Mouse (Mus musculus) embryonic facial prominence, embryonic 12.5 days (tissue): ENCODE data around the gene Cdk19. TPM values are rescaled to one million over a fixed set of nuclear protein-coding genes. Genes with fewer than 3 reads are reported as not detected.
"Not testable (repeated sequence)": the region's sequence is repeated elsewhere in the genome, so short reads cannot be mapped to it uniquely, and the experiment has no call there.

Experiments
- ATAC-seq: fragments of 200-750 bp; cut with Nextera tagmentation; 2 replicates; pipeline ENCODE4 v1.8.0; 2017; ENCODE audit not compliant: insufficient number of reproducible peaks, insufficient read depth, low FRiP score, low TSS enrichment
- H3K27ac ChIP-seq: fragments of 300-500 bp; sonication (generic); 2 replicates; pipeline ENCODE4 v1.5.1; 2016; ENCODE audit warnings: mild to moderate bottlenecking
- H3K27me3 ChIP-seq: fragments of 300-500 bp; sonication (generic); 2 replicates; pipeline ENCODE4 v1.6.1; 2016; ENCODE audit warnings: mild to moderate bottlenecking, moderate library complexity
- H3K36me3 ChIP-seq: fragments of 300-500 bp; sonication (generic); 2 replicates; pipeline ENCODE4 v1.6.1; 2016; ENCODE audit warnings: mild to moderate bottlenecking
- H3K4me1 ChIP-seq: fragments of 300-500 bp; sonication (generic); 2 replicates; pipeline ENCODE4 v1.6.1; 2016
- H3K4me2 ChIP-seq: fragments of 300-500 bp; sonication (generic); replicated peaks from 2 replicates; pipeline ENCODE4 v1.6.1; 2016; ENCODE audit warnings: mild to moderate bottlenecking, moderate library complexity
- H3K4me3 ChIP-seq: fragments of 300-500 bp; sonication (generic); 2 replicates; pipeline ENCODE4 v1.5.1; 2016; ENCODE audit warnings: mild to moderate bottlenecking
- H3K9ac ChIP-seq: fragments of 300-500 bp; sonication (generic); 2 replicates; pipeline ENCODE4 v1.6.1; 2016; ENCODE audit warnings: mild to moderate bottlenecking, moderate library complexity
- H3K9me3 ChIP-seq: fragments of 300-500 bp; sonication (generic); 2 replicates; pipeline ENCODE4 v1.6.1; 2016; ENCODE audit warnings: mild to moderate bottlenecking, moderate library complexity
- WGBS: fragments of 180-500 bp; shearing (Covaris S2); methylation state at CpG from one replicate; pipeline ENCODE4 v1.1.7; 2016; 5-methylcytosine and 5-hydroxymethylcytosine counted together
- polyA plus RNA-seq: library from polyadenylated mRNA; unstranded; fragments of >200 nt; fragmentation: Nextera tagmentation; extraction: Ambion mirVana; gene quantifications from 2 replicates; pipeline ENCODE4 v1.2.1, GENCODE M21; 2016

Cdk19 gene
- polyA plus RNA-seq = 15.0 and 15.8 TPM in 2 replicates

DNA sequence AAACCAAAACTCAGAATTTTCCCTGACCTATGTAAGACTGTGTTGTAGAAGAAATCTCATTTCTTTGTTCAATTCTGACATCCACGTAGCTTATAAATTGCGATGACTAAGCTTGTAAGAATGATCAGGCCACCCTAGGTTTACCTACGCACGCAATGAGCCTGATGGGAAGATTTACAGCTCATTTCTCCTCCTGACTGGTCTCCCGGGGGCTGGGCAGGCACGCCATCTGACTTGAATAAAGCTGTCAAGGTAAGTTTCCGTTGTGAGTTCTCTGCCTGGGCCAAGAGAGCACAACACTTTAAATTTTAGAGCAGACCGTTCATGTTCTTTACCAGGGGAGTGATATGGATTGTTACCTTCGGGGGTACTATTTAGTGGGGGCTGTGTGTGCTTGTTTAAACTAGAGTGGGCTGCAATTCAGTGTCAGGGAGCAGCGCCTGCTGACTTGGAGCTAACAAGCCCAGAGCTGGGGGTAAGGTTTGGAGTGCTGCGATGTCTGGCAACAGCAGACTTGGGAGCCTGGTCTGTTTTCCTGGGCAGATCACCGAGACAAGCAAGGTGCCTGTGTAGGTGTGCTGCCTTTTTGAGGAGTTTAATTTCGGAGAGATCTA is at the start of gene Cdk19:
Gene Cdk19 (plus strand): TSS at position 214 of the 614 bp plus-strand sequence.
- peaks cover 5% of the 10 kb centered on the region for H3K4me1 ChIP-seq
- 20% methylated on average over 13 of the region's 13 CpGs for WGBS
- H3K4me2 ChIP-seq = peak within 1 kb of the TSS; percentile 19; the same call in 1 of the 2 replicates
- H3K27me3 ChIP-seq = no peaks in the 10 kb centered on the region
- no peaks in the 10 kb centered on the region for H3K9me3 ChIP-seq
- ATAC-seq = peak; percentile 22; the same call in 1 of the 2 replicates
- no peak within 1 kb of the TSS for H3K4me3 ChIP-seq
- H3K36me3 ChIP-seq = no peaks in the 10 kb centered on the region
- H3K9ac ChIP-seq = no peak within 1 kb of the TSS
- 0 out of 2 replicates have a peak within 1 kb of the TSS, but pooled peaks have one; percentile 41 for H3K27ac ChIP-seq

DNA sequence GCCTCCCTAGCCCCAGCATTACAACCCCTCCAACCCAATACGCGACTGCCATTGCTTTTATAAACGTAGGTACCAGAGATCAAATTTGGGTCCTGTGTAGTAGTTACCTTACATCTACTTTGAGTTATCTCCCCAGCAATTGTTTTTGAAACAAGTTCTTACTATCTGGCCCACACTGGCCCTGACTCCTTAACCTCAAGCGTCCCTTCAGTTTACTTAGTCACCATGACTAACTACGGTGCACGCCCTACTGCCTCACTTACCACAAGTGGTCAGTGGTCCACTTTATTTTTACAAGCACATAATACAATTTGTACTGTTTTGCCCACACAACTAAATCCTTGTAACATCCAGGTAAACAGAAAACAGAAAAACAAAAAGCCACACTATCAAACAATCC is 46.7 kb upstream of the Cdk19 start:
- ATAC-seq = no peak
- Histone ChIP-seq H3K4me1 (no peaks in the 10 kb centered on the region), H3K9me3 (no peaks in the 10 kb centered on the region), H3K4me2 (no peak overlapping the region), H3K9ac (no peak overlapping the region), H3K27me3 (no peaks in the 10 kb centered on the region), H3K4me3 (no peak overlapping the region), H3K27ac (no peak overlapping the region), H3K36me3 (peaks cover 29% of the 10 kb centered on the region)
- WGBS = 92% methylated on average over 6 of the region's 6 CpGs

DNA sequence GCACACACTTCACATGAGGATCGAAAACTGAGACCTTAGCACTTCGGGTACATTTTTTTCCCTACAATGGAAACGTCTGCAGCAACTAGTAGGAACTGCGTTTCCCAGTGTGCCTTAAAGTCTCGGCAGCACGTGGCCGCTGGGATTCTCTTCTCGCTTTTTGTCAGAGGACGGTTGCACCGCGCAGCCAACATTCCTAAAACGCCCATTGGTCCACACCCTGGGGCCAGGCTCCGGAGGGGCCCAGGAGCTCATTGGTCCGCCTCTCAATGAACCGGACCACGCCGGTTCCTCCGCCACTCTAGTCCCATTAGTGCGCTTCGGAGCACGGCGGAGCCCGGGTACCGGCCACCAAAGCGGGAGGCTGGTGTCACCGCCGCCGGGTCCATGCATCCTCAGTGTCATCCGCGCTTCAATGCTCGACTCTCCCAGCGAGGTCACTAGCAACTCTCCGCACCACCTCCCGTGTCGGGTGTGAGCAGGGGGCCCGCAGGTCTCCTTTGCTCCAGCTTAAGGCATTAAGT is 38.7 kb upstream of the Cdk19 start:
- H3K4me2 ChIP-seq = peak overlapping the region; percentile 64
- peak; percentile 72 for ATAC-seq
- peak overlapping the region; percentile 98 for H3K9ac ChIP-seq
- no peaks in the 10 kb centered on the region for H3K27me3 ChIP-seq
- H3K4me1 ChIP-seq = peaks cover 18% of the 10 kb centered on the region
- peak overlapping the region; percentile 98 for H3K4me3 ChIP-seq
- no peaks in the 10 kb centered on the region for H3K9me3 ChIP-seq
- H3K27ac ChIP-seq = peak overlapping the region; percentile 93
- WGBS = under 1% methylated on average over 36 of the region's 36 CpGs
- H3K36me3 ChIP-seq = no peaks in the 10 kb centered on the region

DNA sequence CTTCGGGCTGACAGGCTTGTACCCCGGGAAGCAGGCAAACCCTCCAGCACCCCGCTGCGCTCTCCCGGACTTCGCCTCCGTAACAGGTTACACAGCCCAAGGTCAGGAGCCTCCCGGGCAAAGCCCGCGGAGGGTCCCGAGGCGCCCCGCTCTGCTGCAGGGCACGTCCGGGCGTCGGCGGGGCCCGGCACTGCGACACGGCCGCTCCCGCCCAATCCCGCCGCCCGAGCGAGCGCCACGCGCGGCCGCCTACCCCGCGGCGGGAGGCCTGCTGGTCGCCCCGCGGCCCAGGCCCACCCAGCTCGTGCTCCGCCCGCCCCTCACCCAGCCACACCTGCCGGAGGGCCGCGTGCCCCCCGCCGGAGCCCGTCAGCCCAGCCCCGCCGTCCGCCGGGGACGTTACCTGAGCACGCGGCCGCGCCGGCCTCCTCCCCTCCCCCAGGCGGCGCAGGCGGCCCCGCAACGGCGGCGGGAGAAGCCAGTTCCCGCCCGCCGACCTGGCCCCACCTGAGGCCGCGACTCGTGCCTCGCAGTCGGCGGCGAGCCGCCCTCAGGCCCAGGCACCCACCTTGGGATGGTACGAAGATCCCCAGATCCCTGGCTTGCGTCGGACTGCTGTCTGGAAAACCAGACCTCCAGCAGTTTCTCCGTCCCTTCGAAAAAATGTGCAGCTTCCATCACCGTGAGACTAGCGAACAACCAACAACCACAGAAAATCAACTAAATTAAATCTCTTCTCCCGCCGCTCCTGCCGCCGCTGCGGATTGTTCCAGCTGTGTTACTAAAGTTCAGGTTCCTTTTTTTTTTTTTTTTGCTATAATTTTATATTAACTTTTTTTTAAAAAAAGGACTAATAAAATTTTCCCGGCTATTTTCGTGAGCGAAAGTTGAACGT is 37.9 kb upstream of the Cdk19 start:
- not testable (repeated sequence) for H3K9me3 ChIP-seq, H3K27me3 ChIP-seq, H3K36me3 ChIP-seq
- peak overlapping the region; percentile 93 for H3K27ac ChIP-seq
- peak; percentile 28; the same call in 1 of the 2 replicates for ATAC-seq
- peaks cover 18% of the 10 kb centered on the region for H3K4me1 ChIP-seq
- H3K4me2 ChIP-seq = peak overlapping the region; percentile 64
- H3K9ac ChIP-seq = peak overlapping the region; percentile 98
- peak overlapping the region; percentile 98 for H3K4me3 ChIP-seq
- under 1% methylated on average over 47 of the region's 91 CpGs for WGBS

DNA sequence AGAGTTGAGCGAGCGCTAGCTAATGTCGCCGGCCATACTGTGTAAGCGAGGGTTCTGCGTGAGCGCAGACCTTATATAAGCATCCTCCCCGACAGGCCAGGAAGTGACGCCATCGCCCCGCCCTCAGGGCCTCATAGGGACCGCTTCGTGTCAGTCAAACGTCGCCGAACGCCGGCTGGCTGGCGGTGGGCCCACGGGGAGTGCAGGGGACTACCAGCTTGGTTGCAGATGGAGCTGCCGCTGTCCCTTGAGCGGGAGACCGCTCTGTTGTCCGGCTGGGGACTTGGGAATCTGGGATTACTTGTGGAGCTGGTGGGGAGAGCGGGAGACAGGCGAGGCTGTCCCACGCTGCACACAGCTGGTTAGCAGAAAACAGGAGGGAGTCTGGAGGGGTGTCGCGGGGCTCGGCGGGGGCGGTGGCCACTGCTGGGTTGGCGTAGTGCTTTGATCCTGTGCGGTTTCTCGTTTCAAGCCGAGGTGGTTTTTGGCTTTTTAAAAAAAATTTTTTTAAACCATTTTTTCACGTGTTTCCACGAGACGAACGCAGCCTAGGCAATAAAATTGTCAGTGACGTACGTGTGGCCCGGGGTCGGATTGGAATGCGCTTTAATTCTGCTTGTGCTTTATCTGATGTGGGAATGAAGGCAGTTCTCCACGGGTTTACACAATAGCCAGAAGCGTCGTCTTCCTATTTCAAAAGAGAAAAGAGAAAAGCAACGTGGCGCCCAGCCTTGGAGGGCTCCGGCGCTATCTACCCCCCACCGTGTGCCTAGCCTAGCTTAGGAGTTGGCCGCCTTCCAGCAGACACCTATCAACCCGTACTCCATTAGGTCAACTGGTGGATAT is 37.0 kb upstream of the Cdk19 start, which contains the start of gene Amd1:
Gene Amd1 (minus strand): TSS at position 47 of the 846 bp plus-strand sequence.
- peak within 1 kb of the TSS; percentile 93 for H3K27ac ChIP-seq
- peaks cover 18% of the 10 kb centered on the region for H3K4me1 ChIP-seq
- H3K4me2 ChIP-seq = peak within 1 kb of the TSS; percentile 64
- H3K9me3 ChIP-seq = peaks cover 4% of the 10 kb centered on the region; the same call in 1 of the 2 replicates
- H3K27me3 ChIP-seq = no peaks in the 10 kb centered on the region
- under 1% methylated on average over 55 of the region's 55 CpGs for WGBS
- H3K9ac ChIP-seq = peak within 1 kb of the TSS; percentile 98
- peak; percentile 98 for ATAC-seq
- peak within 1 kb of the TSS; percentile 98 for H3K4me3 ChIP-seq
- H3K36me3 ChIP-seq = no peaks in the 10 kb centered on the region

DNA sequence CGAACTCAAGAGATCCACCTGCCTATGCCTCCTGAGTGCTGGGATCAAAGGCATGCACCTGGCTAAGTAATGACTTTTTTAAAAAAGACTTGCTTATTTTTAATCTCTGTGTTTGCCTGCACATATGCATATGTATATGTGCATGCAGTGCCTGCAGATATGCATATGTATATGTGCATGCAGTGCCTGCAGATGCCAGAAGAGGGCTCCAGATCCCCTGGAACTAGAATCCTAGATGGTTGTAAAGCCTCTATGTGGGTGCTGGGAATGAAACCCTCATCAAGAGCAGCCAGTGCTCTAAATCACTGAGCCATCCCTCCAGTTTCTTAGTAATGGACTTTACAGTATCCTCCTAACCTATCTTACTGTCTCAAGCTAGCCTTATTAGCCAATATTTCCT is 33.4 kb upstream of the Cdk19 start:
- Histone ChIP-seq H3K4me1 (no peaks in the 10 kb centered on the region), H3K4me3 (no peak overlapping the region), H3K9ac (no peak overlapping the region), H3K27me3 (no peaks in the 10 kb centered on the region), H3K4me2 (no peak overlapping the region), H3K36me3 (no peaks in the 10 kb centered on the region), H3K27ac (no peak overlapping the region), H3K9me3 (peaks cover 4% of the 10 kb centered on the region; the same call in 1 of the 2 replicates)
- no peak for ATAC-seq
- whole genome bisulfite sequencing = 94% methylated on average over 1 of the region's 1 CpGs

DNA sequence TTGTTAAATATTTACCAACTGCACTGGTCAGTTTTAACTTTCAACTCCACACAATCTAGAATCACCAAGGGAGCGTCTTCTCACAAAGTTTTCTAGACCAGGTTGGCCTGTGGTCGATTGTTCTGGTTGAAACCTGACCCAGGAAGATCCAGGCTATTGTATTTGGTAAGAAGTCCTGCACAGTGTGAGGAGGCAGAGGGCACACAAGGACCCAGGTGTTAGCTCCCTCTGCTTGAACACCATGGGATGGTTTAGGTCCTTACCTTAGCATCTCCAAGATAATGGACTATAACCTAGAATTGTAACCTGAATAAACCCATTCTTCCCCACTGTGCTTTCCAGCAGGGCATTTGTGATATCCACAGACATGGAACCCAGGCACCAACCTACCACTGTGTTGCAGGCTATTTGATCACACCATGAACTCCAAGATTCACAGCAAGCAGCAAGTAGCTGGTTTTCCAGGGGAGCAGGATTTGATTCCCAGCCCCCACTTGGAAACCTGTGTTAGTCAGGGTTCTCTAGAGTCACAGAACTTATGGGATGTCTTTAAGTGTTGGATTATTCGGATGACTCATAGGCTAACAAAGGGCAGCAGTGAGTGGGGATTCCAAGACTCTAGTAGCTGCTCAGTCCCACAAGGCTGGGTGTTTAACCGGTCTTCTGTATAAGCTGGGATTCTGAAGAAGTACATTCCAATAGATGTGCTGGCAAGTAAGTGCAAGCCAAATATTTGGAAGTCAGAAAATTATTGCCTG is 31.4 kb upstream of the Cdk19 start:
- H3K4me3 ChIP-seq = no peak overlapping the region
- 56% methylated on average over 4 of the region's 4 CpGs for WGBS

DNA sequence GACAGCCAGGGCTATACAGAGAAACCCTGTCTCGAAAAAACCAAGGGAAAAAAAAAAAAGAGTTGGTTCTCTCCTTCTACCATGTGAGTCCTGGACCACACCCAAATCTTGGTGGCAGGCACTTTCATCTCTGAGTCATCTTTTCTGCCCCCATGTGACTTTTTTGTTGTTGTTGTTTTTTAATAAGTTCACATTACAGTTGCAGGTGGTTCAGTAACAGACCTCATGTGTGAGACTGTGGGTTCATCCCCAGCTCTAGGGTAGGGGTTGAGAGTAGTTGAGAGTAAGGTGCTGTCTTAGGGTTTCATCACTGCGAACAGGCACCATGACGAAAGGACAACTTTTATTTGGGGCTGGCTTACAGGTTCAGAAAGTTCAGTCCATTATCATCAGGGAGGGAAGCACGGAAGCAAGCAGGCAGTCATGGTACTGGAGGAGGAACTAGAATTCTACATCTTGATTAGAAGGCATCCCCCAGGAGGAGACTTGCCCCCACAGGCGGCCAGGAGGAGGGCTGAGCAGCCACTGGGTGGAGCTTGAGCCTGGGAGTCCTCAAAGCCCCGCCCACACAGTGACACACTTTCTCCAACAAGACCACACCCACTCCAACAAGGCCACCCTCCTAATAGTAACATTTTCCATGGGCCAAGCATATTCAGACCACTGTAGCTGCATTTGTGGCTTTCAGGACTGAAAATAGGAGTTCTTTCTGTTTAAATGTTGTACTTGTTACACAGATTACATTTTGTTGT is 29.3 kb upstream of the Cdk19 start:
- no peak overlapping the region for H3K4me3 ChIP-seq
- no peaks in the 10 kb centered on the region for H3K4me1 ChIP-seq
- no peak for ATAC-seq
- 54% methylated on average over 6 of the region's 6 CpGs for WGBS
- H3K9me3 ChIP-seq = peaks cover 4% of the 10 kb centered on the region; the same call in 1 of the 2 replicates
- H3K27me3 ChIP-seq = no peaks in the 10 kb centered on the region
- H3K36me3 ChIP-seq = no peaks in the 10 kb centered on the region
- no peak overlapping the region for H3K27ac ChIP-seq
- H3K4me2 ChIP-seq = no peak overlapping the region
- no peak overlapping the region for H3K9ac ChIP-seq

More for the DNA sequence above, 31.4 kb upstream of the Cdk19 start:
- Histone ChIP-seq H3K36me3 (no peaks in the 10 kb centered on the region), H3K4me2 (no peak overlapping the region), H3K4me1 (no peaks in the 10 kb centered on the region), H3K27me3 (no peaks in the 10 kb centered on the region), H3K9ac (no peak overlapping the region), H3K9me3 (peaks cover 4% of the 10 kb centered on the region; the same call in 1 of the 2 replicates), H3K27ac (no peak overlapping the region)
- no peak for ATAC-seq

DNA sequence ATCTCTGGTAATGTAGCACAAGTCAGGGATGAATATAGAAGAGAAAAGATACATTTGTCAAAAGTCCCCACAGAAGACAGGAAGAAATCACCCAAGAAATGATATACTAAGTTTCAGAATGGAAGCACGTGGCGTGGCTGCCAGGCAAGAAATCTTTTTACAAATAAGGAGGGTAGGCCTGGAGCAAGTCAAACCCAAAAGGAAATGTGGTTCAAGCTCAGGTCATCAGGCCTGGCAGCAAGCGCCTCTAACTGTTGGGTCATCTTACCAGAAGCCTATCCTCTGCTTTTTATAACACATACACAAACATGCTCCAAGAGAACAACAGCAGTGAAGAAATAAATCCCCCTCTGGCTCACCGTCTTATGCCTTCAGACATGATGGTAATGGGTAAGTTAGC is 26.6 kb upstream of the Cdk19 start:
- H3K9ac ChIP-seq = no peak overlapping the region
- no peak overlapping the region for H3K4me3 ChIP-seq
- H3K4me1 ChIP-seq = no peaks in the 10 kb centered on the region
- H3K4me2 ChIP-seq = no peak overlapping the region
- no peak for ATAC-seq
- H3K27ac ChIP-seq = no peak overlapping the region
- no peaks in the 10 kb centered on the region for H3K27me3 ChIP-seq
- 65% methylated on average over 4 of the region's 4 CpGs for WGBS
- no peaks in the 10 kb centered on the region for H3K36me3 ChIP-seq
- no peaks in the 10 kb centered on the region for H3K9me3 ChIP-seq
